Mouse (Mus musculus): Measurements from ENCODE around the gene Rpl4. TPM values are rescaled to one million over a fixed set of nuclear protein-coding genes. Genes with fewer than 3 reads are reported as not detected.

The Rpl4 gene
- polyA plus RNA-seq, 1 experiment from 2014 or later, result 1,252 TPM

DNA sequence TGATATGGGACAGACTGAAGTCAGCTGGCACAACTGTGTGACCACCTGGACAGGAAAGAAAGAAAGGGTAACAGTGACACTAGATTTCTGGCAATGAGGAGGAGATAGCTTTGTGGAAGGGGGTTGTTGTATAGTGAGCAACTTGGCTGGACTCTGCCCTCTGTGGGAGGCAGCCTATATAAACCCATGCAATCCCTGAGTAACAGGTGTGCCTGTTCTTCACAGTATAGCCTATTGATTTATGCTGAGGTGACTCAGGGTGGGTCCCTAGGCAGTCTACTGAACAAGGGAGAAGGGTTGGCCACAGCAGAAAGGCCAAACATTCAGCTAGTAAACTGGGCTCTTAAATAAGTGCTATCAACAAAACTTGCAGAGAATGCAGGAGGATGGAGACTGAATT, 52.6 kb downstream of the Rpl4 start:
- Histone ChIP-seq H3K27me3 (replicated peaks) (no peaks in the 10 kb centered on the region), H3K27ac (peak overlapping the region; percentile 54; the same call in 1 of the 2 replicates), H3K9me3 (no peaks in the 10 kb centered on the region), H3K4me2 (replicated peaks) (no peak overlapping the region), H3K36me3 (no peaks in the 10 kb centered on the region), H3K4me1 (replicated peaks) (peaks cover 6% of the 10 kb centered on the region; the same call in 1 of the 2 replicates), H3K9ac (no peak overlapping the region), H3K4me3 (replicated peaks) (no peak overlapping the region)
- ATAC-seq, result peak; percentile 97

DNA sequence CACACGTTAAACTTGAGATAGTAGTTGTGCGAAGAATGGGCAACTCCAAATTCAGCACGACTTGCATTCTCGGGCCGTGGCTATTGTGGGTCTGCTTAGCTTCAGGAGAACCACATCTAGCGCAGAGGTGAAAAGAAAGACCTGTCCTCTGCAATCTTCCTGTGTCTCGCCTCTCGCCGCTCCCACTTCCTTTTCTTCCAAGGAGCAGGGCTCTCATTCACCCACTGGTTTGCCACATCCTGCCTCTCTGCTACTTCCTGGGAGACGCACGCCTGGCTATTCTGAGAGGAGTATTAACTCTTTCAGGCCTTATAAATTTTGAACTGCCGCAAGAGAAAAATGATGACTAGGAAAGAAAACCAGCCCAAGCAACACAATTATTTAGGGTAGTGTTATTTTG, 54.6 kb downstream of the Rpl4 start:
- H3K4me1 ChIP-seq (replicated peaks), result peaks cover 24% of the 10 kb centered on the region
- no peaks in the 10 kb centered on the region for H3K9me3 ChIP-seq
- 51% methylated on average over 12 of the region's 12 CpGs for WGBS
- H3K4me3 ChIP-seq (replicated peaks), result no peak overlapping the region
- H3K27ac ChIP-seq, result no peak overlapping the region
- H3K4me2 ChIP-seq (replicated peaks), result no peak overlapping the region
- no peaks in the 10 kb centered on the region for H3K36me3 ChIP-seq
- ATAC-seq, result no peak
- H3K9ac ChIP-seq, result no peak overlapping the region
- H3K27me3 ChIP-seq (replicated peaks), result no peaks in the 10 kb centered on the region

Other genes starting within 250 kb of the Rpl4 start
- 11.9 and 13.0 TPM in 2 replicates for gene Smad6, start 151.3 kb upstream of the Rpl4 start, polyA plus RNA-seq (2015; fragmentation: Nextera tagmentation; extraction: Ambion mirVana)
- 0.13 and 0.15 TPM in 2 replicates for gene Lctl, start 56.2 kb upstream of the Rpl4 start, polyA plus RNA-seq (2015; fragmentation: Nextera tagmentation; extraction: Ambion mirVana)
- 20.4 and 21.6 TPM in 2 replicates for gene Zwilch, start 271 bp upstream of the Rpl4 start, polyA plus RNA-seq (2015; fragmentation: Nextera tagmentation; extraction: Ambion mirVana)
- 29.3 and 39.6 TPM in 2 replicates for gene Snapc5, start 5.9 kb downstream of the Rpl4 start, polyA plus RNA-seq (2015; fragmentation: Nextera tagmentation; extraction: Ambion mirVana)
- 2.2 and 3.3 TPM in 2 replicates for gene Uchl4, start 61.8 kb downstream of the Rpl4 start, polyA plus RNA-seq (2015; fragmentation: Nextera tagmentation; extraction: Ambion mirVana)
- 97.9 and 102 TPM in 2 replicates for gene Map2k1, start 80.3 kb downstream of the Rpl4 start, polyA plus RNA-seq (2015; fragmentation: Nextera tagmentation; extraction: Ambion mirVana)
- gene Tipin, start 108.2 kb downstream of the Rpl4 start, polyA plus RNA-seq (2015; fragmentation: Nextera tagmentation; extraction: Ambion mirVana), result 171 and 190 TPM in 2 replicates
- gene Dis3l, start 167.9 kb downstream of the Rpl4 start, polyA plus RNA-seq (2015; fragmentation: Nextera tagmentation; extraction: Ambion mirVana), result 19.3 and 19.8 TPM in 2 replicates
- gene Megf11, start 212.3 kb downstream of the Rpl4 start, polyA plus RNA-seq (2015; fragmentation: Nextera tagmentation; extraction: Ambion mirVana), result 0.89 and 1.3 TPM in 2 replicates